Mouse (Mus musculus) ES-Bruce4 (cell line): ENCODE results near the gene Pced1a.

Experiments
- CTCF ChIP-seq: IDR thresholded peaks from one replicate; pipeline ENCODE4 v1.8.1; 2011; ENCODE audit warnings: low read depth, low read length
- EP300 ChIP-seq: IDR thresholded peaks from 2 replicates; pipeline ENCODE4 v1.6.1; 2011; ENCODE audit warnings: low read depth, low read length; ENCODE audit not compliant: insufficient read depth
- POLR2A ChIP-seq: IDR thresholded peaks from one replicate; pipeline ENCODE4 v1.8.1; 2011; ENCODE audit warnings: low read length; ENCODE audit not compliant: insufficient read depth

GRCm38 (mm10) chr2:130412775-130413174 is 11.7 kb downstream of the Pced1a start:
- TF ChIP-seq POLR2A (no peak), EP300 (no peak), CTCF (no peak)
